Mouse (Mus musculus) kidney, postnatal 0 days (tissue): ENCODE results near the gene Slc35e1. TPM values are rescaled to one million over a fixed set of nuclear protein-coding genes. Genes with fewer than 3 reads are reported as not detected.

Experiments used
- ATAC-seq: fragments of 200-750 bp; cut with Nextera tagmentation; replicated peaks from 2 replicates; pipeline ENCODE4 v1.8.0; 2017; ENCODE audit warnings: low read depth, moderate number of reproducible peaks, moderate TSS enrichment, moderate library complexity; ENCODE audit not compliant: low FRiP score
- DNase-seq: peaks from one replicate; pipeline ENCODE4 v3.0.0-alpha.2; 2016; ENCODE audit warnings: low spot score
- H3K27ac ChIP-seq: fragments of 300-500 bp; sonication (generic); 2 replicates; pipeline ENCODE4 v1.5.1; 2014; ENCODE audit warnings: mild to moderate bottlenecking
- H3K27me3 ChIP-seq: fragments of 300-500 bp; sonication (generic); 2 replicates; pipeline ENCODE4 v1.6.1; 2014; ENCODE audit warnings: low read length, mixed read lengths; ENCODE audit not compliant: insufficient read depth
- H3K36me3 ChIP-seq: fragments of 300-500 bp; sonication (generic); 2 replicates; pipeline ENCODE4 v1.6.1; 2014; ENCODE audit warnings: low read length, mixed read lengths; ENCODE audit not compliant: insufficient read depth
- H3K4me1 ChIP-seq: fragments of 300-500 bp; sonication (generic); replicated peaks from 2 replicates; pipeline ENCODE4 v1.6.1; 2014; ENCODE audit warnings: antibody characterized with exemption, low read length, mixed read lengths; ENCODE audit not compliant: insufficient read depth
- H3K4me2 ChIP-seq: fragments of 300-500 bp; sonication (generic); 2 replicates; pipeline ENCODE4 v1.6.1; 2014; ENCODE audit warnings: mild to moderate bottlenecking, low read length, moderate library complexity, mixed read lengths
- H3K4me3 ChIP-seq: fragments of 300-500 bp; sonication (generic); replicated peaks from 2 replicates; pipeline ENCODE4 v1.5.1; 2014; ENCODE audit warnings: low read depth, low read length
- H3K9ac ChIP-seq: fragments of 300-500 bp; sonication (generic); 2 replicates; pipeline ENCODE4 v1.6.1; 2014; ENCODE audit warnings: low read depth, low read length
- H3K9me3 ChIP-seq: fragments of 300-500 bp; sonication (generic); replicated peaks from 2 replicates; pipeline ENCODE4 v1.6.1; 2016; ENCODE audit warnings: low read length, inconsistent platforms, mixed read lengths
- CTCF ChIP-seq: IDR thresholded peaks from 2 replicates; pipeline ENCODE4 v1.5.1; 2016; ENCODE audit warnings: antibody characterized with exemption, low read depth, mild to moderate bottlenecking, moderate library complexity
- WGBS: fragments of 180-500 bp; shearing (Covaris S2); extraction: QIAGEN DNeasy Blood & Tissue Kit; methylation state at CpG from one replicate; pipeline ENCODE4 v1.1.7; 2014; 5-methylcytosine and 5-hydroxymethylcytosine counted together
- polyA plus RNA-seq: library from polyadenylated mRNA; unstranded; fragments of >200 nt; fragmentation: Nextera tagmentation; extraction: Ambion mirVana; gene quantifications from 2 replicates; pipeline ENCODE4 v1.2.1, GENCODE M21; 2015

Gene Slc35e1
- 9.1 and 9.8 TPM in 2 replicates for polyA plus RNA-seq

DNA sequence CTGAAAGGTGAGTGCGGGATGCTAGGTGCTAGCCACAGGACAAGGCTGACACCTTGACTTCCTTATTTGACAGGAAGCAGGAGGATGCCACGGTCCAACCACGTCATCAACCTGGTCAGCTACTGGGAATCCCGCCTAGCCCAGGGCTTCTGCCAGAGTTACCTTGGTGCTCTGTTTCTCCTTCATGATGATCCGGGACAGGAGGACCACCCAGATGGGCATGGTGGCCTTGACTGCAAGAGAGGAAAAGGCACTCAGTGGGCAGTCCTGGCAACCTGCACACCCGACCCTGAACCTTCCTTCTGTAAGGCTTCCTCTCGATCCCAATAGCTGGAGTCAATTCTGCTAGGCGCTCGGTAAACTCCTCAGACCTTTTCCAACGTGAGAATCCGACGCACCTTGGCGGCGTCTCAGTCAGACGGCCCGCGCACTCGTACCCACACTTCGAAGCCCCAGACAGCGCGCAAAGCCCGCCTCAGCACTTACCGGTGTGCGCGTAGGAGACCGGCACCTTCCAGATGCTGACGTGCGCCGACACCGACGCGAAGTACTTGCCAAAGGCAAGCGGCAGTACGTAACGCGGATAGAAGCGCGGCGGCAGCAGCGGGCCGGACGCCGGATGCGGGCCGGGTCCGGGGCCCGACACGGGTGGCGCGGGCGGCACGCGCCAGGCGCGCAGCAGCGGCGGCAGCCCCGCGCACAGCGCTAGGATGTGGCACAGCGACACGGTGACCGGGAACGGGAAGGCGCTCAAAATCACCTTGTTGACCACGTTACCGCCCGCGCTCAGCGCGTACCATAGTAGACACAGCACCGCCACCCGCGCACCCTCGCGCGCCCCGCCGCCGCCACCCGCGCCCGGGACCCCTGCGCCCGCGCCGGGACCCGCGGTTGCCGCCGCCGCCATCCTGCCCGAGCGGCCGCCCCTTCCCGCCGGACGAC, at the start of gene Slc35e1:
Gene Slc35e1 (minus strand): TSS at position 935 of the 942 bp plus-strand sequence.
- Histone ChIP-seq H3K27ac (peak within 1 kb of the TSS; percentile 85), H3K27me3 (no peaks in the 10 kb centered on the region), H3K9ac (peak within 1 kb of the TSS; percentile 82), H3K36me3 (peaks cover 30% of the 10 kb centered on the region; the same call in 1 of the 2 replicates), H3K4me3 (peak within 1 kb of the TSS; percentile 95), H3K4me1 (peaks cover 3% of the 10 kb centered on the region; the same call in 1 of the 2 replicates), H3K9me3 (no peaks in the 10 kb centered on the region), H3K4me2 (peak within 1 kb of the TSS; percentile 89)
- TF ChIP-seq CTCF = no peak
- WGBS = under 1% methylated on average over 95 of the region's 98 CpGs
- DNase-seq = peak; percentile 44
- ATAC-seq = peak; percentile 37

DNA sequence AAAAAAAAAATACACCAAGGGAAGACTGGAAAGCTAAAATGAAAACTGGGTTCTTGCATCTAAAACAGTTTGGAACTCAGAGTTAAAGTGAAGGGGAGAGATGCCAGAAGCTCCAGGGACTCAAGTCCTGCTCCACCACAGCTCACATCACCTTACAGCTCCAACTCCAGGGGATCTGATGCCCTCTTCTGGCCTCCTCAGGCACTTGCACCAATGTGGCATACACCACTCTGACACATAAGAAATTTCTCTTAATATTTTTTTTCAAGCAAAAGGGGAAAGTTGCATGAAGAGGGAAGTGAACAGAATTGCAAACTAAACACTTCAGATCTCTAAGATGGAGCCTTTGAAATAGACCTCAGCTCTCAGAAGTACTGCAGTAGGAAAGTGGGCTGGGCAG, 46.8 kb upstream of the Slc35e1 start:
- Histone ChIP-seq H3K4me3 (no peak overlapping the region), H3K9me3 (no peaks in the 10 kb centered on the region), H3K36me3 (no peaks in the 10 kb centered on the region), H3K9ac (no peak overlapping the region), H3K4me1 (no peaks in the 10 kb centered on the region), H3K27me3 (no peaks in the 10 kb centered on the region), H3K4me2 (no peak overlapping the region), H3K27ac (no peak overlapping the region)
- TF ChIP-seq CTCF = peak; percentile 40; the same call in 1 of the 2 replicates
- DNase-seq (no peak), ATAC-seq (no peak)

DNA sequence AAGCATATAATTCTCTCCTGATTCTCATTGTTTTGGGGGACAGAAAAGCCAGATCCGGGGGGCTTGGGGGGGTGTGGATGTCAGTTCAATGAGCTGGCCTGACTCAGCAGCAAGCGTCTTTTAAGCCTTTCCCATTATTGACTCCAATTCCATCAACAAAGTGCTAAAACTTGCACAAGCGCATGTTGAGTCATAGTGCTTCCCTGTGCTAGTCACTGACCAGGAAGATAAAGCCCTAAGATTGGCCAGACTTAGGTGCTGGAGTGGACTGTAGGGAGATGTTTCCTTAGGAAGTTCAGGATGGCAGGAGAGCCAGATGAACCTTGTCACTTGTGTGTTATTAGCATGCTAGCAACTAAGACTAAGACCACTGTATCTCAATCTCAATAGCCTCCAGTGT, 42.5 kb upstream of the Slc35e1 start:
- no peak for TF ChIP-seq CTCF
- WGBS = 92% methylated on average over 3 of the region's 3 CpGs
- H3K9ac ChIP-seq = no peak overlapping the region
- ATAC-seq = no peak
- H3K4me1 ChIP-seq = no peaks in the 10 kb centered on the region
- DNase-seq = no peak
- no peaks in the 10 kb centered on the region for H3K9me3 ChIP-seq
- no peak overlapping the region for H3K27ac ChIP-seq
- no peak overlapping the region for H3K4me2 ChIP-seq
- no peaks in the 10 kb centered on the region for H3K36me3 ChIP-seq
- H3K27me3 ChIP-seq = no peaks in the 10 kb centered on the region
- no peak overlapping the region for H3K4me3 ChIP-seq

DNA sequence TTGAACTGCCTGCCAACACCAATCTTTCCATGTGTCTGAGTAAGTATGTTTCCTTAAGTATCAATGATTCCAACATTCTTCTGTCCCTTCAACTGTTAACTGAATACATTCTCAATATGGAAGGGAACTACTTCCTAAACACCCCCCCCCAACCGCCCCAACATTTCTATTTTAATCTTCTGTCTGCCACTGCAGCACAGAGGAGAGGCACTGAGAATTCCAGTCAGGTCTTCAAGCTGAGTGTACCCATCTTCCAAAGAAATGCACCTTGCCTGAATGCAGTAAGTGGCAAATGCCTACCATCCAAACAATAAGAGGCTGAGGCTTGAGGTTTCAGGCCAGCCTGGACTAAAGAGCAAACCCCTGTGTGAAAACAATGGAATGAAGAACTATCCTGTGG, 39.7 kb upstream of the Slc35e1 start:
- H3K9me3 ChIP-seq = no peaks in the 10 kb centered on the region
- no peak for TF ChIP-seq CTCF
- no peaks in the 10 kb centered on the region for H3K36me3 ChIP-seq
- ATAC-seq = no peak
- H3K9ac ChIP-seq = no peak overlapping the region
- no peak overlapping the region for H3K4me3 ChIP-seq
- DNase-seq = no peak
- WGBS = 88% methylated on average over 1 of the region's 1 CpGs
- no peak overlapping the region for H3K27ac ChIP-seq
- H3K4me1 ChIP-seq = no peaks in the 10 kb centered on the region
- H3K4me2 ChIP-seq = no peak overlapping the region
- no peaks in the 10 kb centered on the region for H3K27me3 ChIP-seq

DNA sequence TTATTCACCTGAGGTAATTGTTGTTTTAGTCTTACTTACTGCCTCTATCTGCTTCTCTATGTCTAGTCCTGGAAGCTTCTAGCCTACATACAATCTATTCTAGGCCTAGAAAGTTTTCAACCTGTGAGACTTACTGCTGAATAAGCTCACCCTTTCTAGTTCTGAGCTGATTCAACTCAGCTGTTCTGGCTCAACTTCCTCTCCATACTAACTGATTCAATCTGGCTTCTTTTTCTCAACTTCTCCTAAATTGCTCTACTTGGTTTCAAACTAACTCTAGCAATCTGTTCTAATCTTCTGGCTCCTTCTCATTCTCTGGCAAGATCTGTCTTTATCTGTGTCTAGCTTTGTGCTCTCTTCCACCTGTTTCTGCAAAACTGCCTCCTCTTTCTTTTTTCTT, 29.5 kb upstream of the Slc35e1 start:
- Histone ChIP-seq H3K27ac (no peak overlapping the region), H3K4me3 (no peak overlapping the region), H3K27me3 (no peaks in the 10 kb centered on the region), H3K4me2 (no peak overlapping the region), H3K4me1 (no peaks in the 10 kb centered on the region), H3K9ac (no peak overlapping the region), H3K36me3 (no peaks in the 10 kb centered on the region), H3K9me3 (no peaks in the 10 kb centered on the region)
- no peak for DNase-seq
- no peak for ATAC-seq
- no peak for TF ChIP-seq CTCF

DNA sequence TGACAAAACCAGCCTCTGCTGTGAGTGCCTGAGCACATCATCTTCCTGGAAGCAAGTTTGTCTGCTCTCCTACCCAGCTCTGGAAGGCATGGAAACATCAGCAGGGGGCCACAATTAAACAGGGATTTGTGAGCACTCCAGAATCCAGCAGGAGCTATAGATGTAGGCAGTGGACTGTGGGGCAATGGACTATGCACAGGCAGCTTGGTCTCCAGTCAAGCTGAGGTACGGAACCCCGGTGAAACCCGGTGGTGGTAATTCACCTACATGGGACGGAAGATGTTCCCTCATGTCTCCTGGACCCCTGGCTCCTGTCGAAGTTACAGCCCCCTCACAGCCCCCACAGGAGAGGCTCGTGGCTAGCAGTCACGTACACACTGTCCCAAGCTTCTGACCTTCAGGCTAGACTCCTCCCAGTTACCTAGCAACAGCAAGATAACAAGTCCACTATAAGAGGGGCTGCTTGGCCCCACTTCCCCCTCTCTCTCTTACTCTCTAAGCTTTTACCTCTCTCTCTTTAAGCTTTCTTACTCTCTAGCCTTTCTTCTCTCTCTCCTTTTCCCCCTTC, 25.1 kb upstream of the Slc35e1 start:
- no peak overlapping the region for H3K27ac ChIP-seq
- ATAC-seq (no peak), DNase-seq (no peak)
- no peaks in the 10 kb centered on the region for H3K9me3 ChIP-seq
- no peak overlapping the region for H3K4me3 ChIP-seq
- H3K4me2 ChIP-seq = no peak overlapping the region
- no peak overlapping the region for H3K9ac ChIP-seq
- no peaks in the 10 kb centered on the region for H3K36me3 ChIP-seq
- no peaks in the 10 kb centered on the region for H3K4me1 ChIP-seq
- WGBS = 87% methylated on average over 7 of the region's 7 CpGs
- H3K27me3 ChIP-seq = no peaks in the 10 kb centered on the region
- no peak for TF ChIP-seq CTCF
